Mouse (Mus musculus) spleen, adult 2 months (tissue): ENCODE measurements around the gene Vwa3b. TPM values are rescaled to one million over a fixed set of nuclear protein-coding genes. Genes with fewer than 3 reads are reported as not detected.

Experiments used
- DNase-seq, 2 experiments: peaks; one replicate each; pipeline versions ENCODE4 v3.0.0 to v3.0.0-alpha.2; 2012 to 2021; ENCODE audit warnings: low spot score in 2 of 2, low read depth in 1 of 2
- H3K27ac ChIP-seq: fragments of 200-500 bp; 2 replicates; pipeline ENCODE4 v1.5.1; 2012; ENCODE audit warnings: low read length, inconsistent platforms; ENCODE audit not compliant: insufficient read depth
- H3K27me3 ChIP-seq: fragments of 200-500 bp; 2 replicates; pipeline ENCODE4 v1.6.1; 2012; ENCODE audit warnings: mild to moderate bottlenecking, moderate library complexity, low read length, inconsistent platforms; ENCODE audit not compliant: control insufficient read depth, insufficient read depth
- H3K36me3 ChIP-seq: fragments of 200-500 bp; 2 replicates; pipeline ENCODE4 v1.6.1; 2012; ENCODE audit warnings: mild to moderate bottlenecking, low read length, inconsistent platforms; ENCODE audit not compliant: control insufficient read depth, insufficient read depth
- H3K4me1 ChIP-seq: fragments of 200-500 bp; 2 replicates; pipeline ENCODE4 v1.6.1; 2011; ENCODE audit warnings: inconsistent platforms; ENCODE audit not compliant: control insufficient read depth, insufficient read depth, insufficient read length
- H3K4me3 ChIP-seq: fragments of 200-500 bp; 2 replicates; pipeline ENCODE4 v1.5.1; 2011; ENCODE audit warnings: mild to moderate bottlenecking, inconsistent platforms; ENCODE audit not compliant: insufficient read depth, insufficient read length; ENCODE audit errors: extremely low read depth
- CTCF ChIP-seq: fragments of 200-500 bp; IDR thresholded peaks from 2 replicates; pipeline ENCODE4 v1.5.1; 2011; ENCODE audit warnings: mild to moderate bottlenecking, inconsistent platforms; ENCODE audit not compliant: insufficient read depth, insufficient read length, insufficient replicate concordance; ENCODE audit errors: extremely low read depth
- POLR2A ChIP-seq: fragments of 200-500 bp; IDR thresholded peaks from 2 replicates; pipeline ENCODE4 v1.6.1; 2011; ENCODE audit warnings: low read depth, low read length, inconsistent platforms
- WGBS: fragments of 180-500 bp; shearing (Covaris S2); methylation state at CpG from one replicate; pipeline ENCODE4 v1.1.7; 2018; 5-methylcytosine and 5-hydroxymethylcytosine counted together
- polyA plus RNA-seq: library from polyadenylated mRNA; depleted of rRNA; stranded (reverse); fragments of >200 nt; gene quantifications from 2 replicates; pipeline ENCODE4 v1.2.3, GENCODE M21; 2012

Vwa3b gene
- polyA plus RNA-seq, 1 experiment: 0.21 TPM

- H3K27me3 ChIP-seq: no peaks in the 10 kb centered on the region
- TF ChIP-seq CTCF (no peak), POLR2A (no peak)
- WGBS: 64% methylated on average over 4 of the region's 4 CpGs
- H3K4me3 ChIP-seq: no peak overlapping the region
- H3K4me1 ChIP-seq: no peaks in the 10 kb centered on the region
- no peaks in the 10 kb centered on the region for H3K36me3 ChIP-seq
- no peak overlapping the region for H3K27ac ChIP-seq
- DNase-seq: no peak
Observed at GRCm38 (mm10) chr1:37145966-37146365, 119.6 kb downstream of the Vwa3b start.

DNA sequence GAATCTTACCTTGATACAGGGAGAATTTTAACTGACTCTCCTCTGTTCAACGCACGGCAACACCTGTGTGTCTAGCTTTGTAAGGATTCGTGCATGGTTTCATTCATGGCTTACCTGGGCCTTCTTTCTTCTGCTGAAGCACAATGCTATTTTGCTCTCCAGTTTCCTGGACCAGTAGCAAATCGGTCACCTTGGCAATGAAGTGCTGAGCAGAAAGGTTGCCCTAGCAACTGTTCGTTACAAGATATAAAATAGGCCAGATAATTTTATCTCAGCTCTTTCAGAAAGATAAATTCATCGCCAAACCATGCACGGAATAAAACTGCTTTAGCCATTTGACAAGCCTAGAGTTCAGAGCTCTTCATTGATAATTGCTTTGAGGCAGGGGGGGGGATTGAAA, 123.5 kb downstream of the Vwa3b start:
- no peak for DNase-seq
- Histone ChIP-seq H3K4me3 (no peak overlapping the region), H3K36me3 (no peaks in the 10 kb centered on the region), H3K4me1 (no peaks in the 10 kb centered on the region), H3K27ac (no peak overlapping the region), H3K27me3 (no peaks in the 10 kb centered on the region)
- 93% methylated on average over 7 of the region's 7 CpGs for WGBS
- TF ChIP-seq CTCF: no peak
- no peak for TF ChIP-seq POLR2A

GRCm38 (mm10) chr1:37151896-37152295, 125.5 kb downstream of the Vwa3b start:
- WGBS: 89% methylated on average over 9 of the region's 9 CpGs
- Histone ChIP-seq H3K36me3 (no peaks in the 10 kb centered on the region), H3K4me1 (no peaks in the 10 kb centered on the region), H3K4me3 (no peak overlapping the region), H3K27me3 (no peaks in the 10 kb centered on the region), H3K27ac (no peak overlapping the region)
- DNase-seq: no peak
- TF ChIP-seq CTCF (no peak), POLR2A (no peak)

DNA sequence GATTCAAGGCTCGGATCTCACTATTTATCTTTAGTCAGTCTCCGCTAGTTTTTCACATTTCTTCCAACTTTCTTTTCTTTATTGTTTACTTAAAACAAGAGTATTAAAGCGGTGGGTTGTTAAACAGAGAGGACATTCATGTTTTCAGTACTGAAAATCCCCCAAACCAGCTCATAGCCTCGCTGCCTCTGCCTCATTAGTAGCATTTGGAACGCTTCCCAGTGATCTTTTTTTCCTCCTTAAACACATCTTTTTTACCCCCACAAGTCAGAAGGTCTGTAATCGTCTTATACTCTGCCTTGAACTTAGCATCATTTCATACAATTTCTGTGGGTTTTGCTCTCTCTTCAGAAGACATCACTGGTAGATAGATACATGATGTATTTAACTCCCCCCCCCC, 139.7 kb downstream of the Vwa3b start:
- TF ChIP-seq POLR2A: no peak
- TF ChIP-seq CTCF: no peak
- WGBS: 83% methylated on average over 6 of the region's 6 CpGs

DNA sequence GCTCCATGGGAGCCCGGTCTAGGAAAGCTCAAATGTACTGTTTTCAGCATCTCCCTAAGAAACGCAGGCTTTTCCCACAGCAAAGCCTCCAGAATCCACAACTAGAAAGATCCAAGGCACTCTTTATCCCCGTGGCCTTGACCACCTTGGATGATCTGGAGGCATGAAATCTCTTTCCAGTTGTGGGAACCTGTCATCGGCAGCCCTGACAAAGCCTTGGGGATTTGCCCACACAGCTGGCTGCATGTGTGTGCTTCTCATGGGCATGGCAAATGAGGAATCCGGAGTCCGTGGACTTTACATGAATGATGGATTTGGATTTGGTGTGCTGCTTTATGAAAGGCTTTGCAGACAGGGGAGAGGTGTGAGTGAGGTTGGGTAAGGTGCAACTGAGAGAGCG, 141.5 kb downstream of the Vwa3b start:
- no peaks in the 10 kb centered on the region for H3K4me1 ChIP-seq
- no peak for DNase-seq
- 82% methylated on average over 7 of the region's 7 CpGs for WGBS

More for the DNA sequence above, 139.7 kb downstream of the Vwa3b start:
- Histone ChIP-seq H3K4me1 (no peaks in the 10 kb centered on the region), H3K4me3 (no peak overlapping the region), H3K36me3 (no peaks in the 10 kb centered on the region), H3K27me3 (no peaks in the 10 kb centered on the region), H3K27ac (no peak overlapping the region)
- DNase-seq: no peak

DNA sequence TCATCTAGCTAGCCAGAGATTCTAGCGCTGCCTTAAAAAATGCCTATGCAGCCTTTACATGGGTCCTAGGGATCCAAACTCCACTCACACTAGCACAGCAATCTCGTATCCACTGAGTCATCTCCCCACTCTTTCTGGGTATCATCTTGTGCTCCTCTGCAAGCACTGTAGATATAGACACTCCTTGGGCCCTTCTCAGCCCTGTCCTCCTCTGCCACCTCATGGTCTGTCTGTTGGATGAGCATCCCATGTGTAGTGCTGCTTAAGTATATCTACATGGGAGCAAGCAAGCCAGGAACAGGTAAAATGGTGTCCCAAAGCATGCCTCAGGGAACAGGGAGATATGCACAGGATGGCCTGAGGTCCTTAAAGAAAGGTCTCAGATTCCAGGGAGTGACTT, 151.5 kb downstream of the Vwa3b start:
- 79% methylated on average over 2 of the region's 2 CpGs for WGBS
- Histone ChIP-seq H3K4me3 (no peak overlapping the region), H3K27me3 (no peaks in the 10 kb centered on the region), H3K4me1 (no peaks in the 10 kb centered on the region), H3K27ac (no peak overlapping the region), H3K36me3 (no peaks in the 10 kb centered on the region)
- no peak for DNase-seq
- TF ChIP-seq POLR2A (no peak), CTCF (no peak)

More for the DNA sequence above, 141.5 kb downstream of the Vwa3b start:
- Histone ChIP-seq H3K4me3 (no peak overlapping the region), H3K27me3 (no peaks in the 10 kb centered on the region), H3K27ac (no peak overlapping the region), H3K36me3 (no peaks in the 10 kb centered on the region)
- TF ChIP-seq POLR2A: no peak
- no peak for TF ChIP-seq CTCF

- H3K36me3 ChIP-seq: no peaks in the 10 kb centered on the region
- no peak for DNase-seq
- no peak overlapping the region for H3K27ac ChIP-seq
- WGBS: 75% methylated on average over 5 of the region's 5 CpGs
- TF ChIP-seq POLR2A (no peak), CTCF (no peak)
- no peaks in the 10 kb centered on the region for H3K27me3 ChIP-seq
- no peaks in the 10 kb centered on the region for H3K4me1 ChIP-seq
- H3K4me3 ChIP-seq: no peak overlapping the region
Observed at GRCm38 (mm10) chr1:37179852-37180251, 153.5 kb downstream of the Vwa3b start.
